ENCODE assay signal across 9 mouse cellular contexts in genomic region chr11:86874666-86875295, GRCm38 (mm10).
DNase-seq lines count a peak whose midpoint lies in the region; ATAC-seq and TF ChIP-seq lines count a peak whose summit lies in the region.
"Had no signal": no experiment of that assay in that cellular context is flagged by ENCODE, and none has a peak within 500 bp of the region (broad histone marks: within the 10 kb centered on the region; RNA-seq: fewer than 3 reads in every experiment).

No protein-coding gene starts in this region.

- TF ChIP-seq CTCF in ES-Bruce4 (IDR thresholded peaks at IDR 0.05; ENCODE audit: low read depth, low read length) = peak; percentile 62
- TF ChIP-seq CTCF in liver, postnatal 0 days (IDR thresholded peaks at IDR 0.05; ENCODE audit: low read depth) = peak; percentile 71

- no peak for DNase-seq in frontal cortex, postnatal 25 days (ENCODE audit: low spot score in 2 of 2)
- peak; percentile 71 to 73 for DNase-seq in cerebellum, postnatal 25 days
- DNase-seq in liver, postnatal 0 days = peak; percentile 43
- no peak for DNase-seq in spleen, adult 18-20 months
- no peak for DNase-seq in c-Kit-positive CD71-positive TER-119-positive erythroid progenitor cells, embryonic 14.5 days (ENCODE audit: low spot score)
- no peak for DNase-seq in spleen, postnatal 14 days (ENCODE audit: low spot score in 2 of 2)

- H3K4me3 ChIP-seq in ES-Bruce4 (ENCODE audit: low read depth, low read length) = peak overlapping the region; percentile 38
- no peak overlapping the region for H3K4me3 ChIP-seq in liver, postnatal 0 days (ENCODE audit: low read depth, low read length)
- H3K4me3 ChIP-seq: embryonic facial prominence, embryonic 15.5 days had no signal

- 0 out of 2 replicates have a peak, but pooled peaks have one; percentile 12 for TF ChIP-seq EP300 in ES-Bruce4 (IDR thresholded peaks at IDR 0.05; ENCODE audit: insufficient read depth, low read depth, low read length)
- TF ChIP-seq EP300 in liver, postnatal 0 days (IDR thresholded peaks at IDR 0.05; ENCODE audit: low read depth) = no peak

- H3K36me3 ChIP-seq in ES-Bruce4 (ENCODE audit: control insufficient read depth, insufficient read depth, low read length, poor library complexity, severe bottlenecking) = no peaks in the 10 kb centered on the region
- no peaks in the 10 kb centered on the region for H3K36me3 ChIP-seq in liver, postnatal 0 days (replicated peaks; ENCODE audit: insufficient read depth, low read length)
- H3K36me3 ChIP-seq: embryonic facial prominence, embryonic 15.5 days had no signal

- 65% methylated on average over 12 of the region's 12 CpGs for WGBS in liver, postnatal 0 days (ENCODE audit: insufficient replicate concordance)

- peaks cover 7% of the 10 kb centered on the region for H3K4me1 ChIP-seq in ES-Bruce4 (ENCODE audit: control insufficient read depth, insufficient read depth, low read length)
- peaks cover 16% of the 10 kb centered on the region for H3K4me1 ChIP-seq in liver, postnatal 0 days (ENCODE audit: insufficient read depth)
- H3K4me1 ChIP-seq: embryonic facial prominence, embryonic 15.5 days had no signal

- no peak overlapping the region; the same call in 1 of the 2 replicates for H3K27ac ChIP-seq in ES-Bruce4 (ENCODE audit: insufficient read depth, low read length)
- H3K27ac ChIP-seq in liver, postnatal 0 days (ENCODE audit: low read depth) = no peak overlapping the region
- H3K27ac ChIP-seq: embryonic facial prominence, embryonic 15.5 days had no signal

- H3K9ac ChIP-seq in ES-Bruce4 (ENCODE audit: low read depth, poor library complexity, severe bottlenecking) = no peak overlapping the region
- H3K9ac ChIP-seq in liver, postnatal 0 days (replicated peaks) = no peak overlapping the region; the same call in 1 of the 2 replicates
- H3K9ac ChIP-seq: embryonic facial prominence, embryonic 15.5 days had no signal

- H3K27me3 ChIP-seq in ES-Bruce4 (ENCODE audit: control insufficient read depth, insufficient read depth, low read length, poor library complexity, severe bottlenecking) = no peaks in the 10 kb centered on the region
- H3K27me3 ChIP-seq in liver, postnatal 0 days (ENCODE audit: insufficient read depth, low read length) = no peaks in the 10 kb centered on the region
- H3K27me3 ChIP-seq: embryonic facial prominence, embryonic 15.5 days had no signal

- no peak overlapping the region for H3K4me2 ChIP-seq in liver, postnatal 0 days (ENCODE audit: low read depth, low read length)
- H3K4me2 ChIP-seq: embryonic facial prominence, embryonic 15.5 days had no signal

- no peaks in the 10 kb centered on the region for H3K9me3 ChIP-seq in ES-Bruce4 (replicated peaks; ENCODE audit: control insufficient read depth, insufficient read depth, low read length, poor library complexity, severe bottlenecking)
- H3K9me3 ChIP-seq in liver, postnatal 0 days (ENCODE audit: low read length) = peaks cover 4% of the 10 kb centered on the region; the same call in 1 of the 2 replicates
- H3K9me3 ChIP-seq: embryonic facial prominence, embryonic 15.5 days had no signal

- no peak for TF ChIP-seq POLR2A in ES-Bruce4 (IDR thresholded peaks at IDR 0.05; ENCODE audit: insufficient read depth, low read length)

- ATAC-seq in frontal cortex, adult (ENCODE audit: low TSS enrichment) = peak; percentile 65; the same call in 1 of the 2 replicates
- ATAC-seq in liver, postnatal 0 days = peak; percentile 76

Comparison
In these comparisons a context has a peak if more than half of its experiments do, and no peak if none do; other contexts are left out.
1. DNase-seq: peak in cerebellum, postnatal 25 days (2 of 2) and liver, postnatal 0 days (single experiment); none in frontal cortex, postnatal 25 days (0 of 2), spleen, adult 18-20 months (0 of 2), c-Kit-positive CD71-positive TER-119-positive erythroid progenitor cells, embryonic 14.5 days (single experiment) and spleen, postnatal 14 days (0 of 2).